Mouse (Mus musculus): ENCODE data around the gene Abcf1.

- no peak for TF ChIP-seq CTCF (conservative IDR thresholded peaks at IDR 0.05 in 1 of 2, IDR thresholded peaks at IDR 0.05 in 1 of 2; ENCODE audit: low read depth in 2 of 2, low read length in 2 of 2)
- no peak for TF ChIP-seq MAFK (IDR thresholded peaks at IDR 0.05; ENCODE audit: insufficient replicate concordance, low read length)
- TF ChIP-seq POLR2A (IDR thresholded peaks at IDR 0.05; ENCODE audit: low read depth, low read length): peak; percentile 71
- TF ChIP-seq RCOR1 (conservative IDR thresholded peaks at IDR 0.05; ENCODE audit: low read depth, low read length): no peak
- TF ChIP-seq SIN3A (IDR thresholded peaks at IDR 0.05; ENCODE audit: low read length): peak; percentile 91
- no peak for TF ChIP-seq EP300 (IDR thresholded peaks at IDR 0.05; ENCODE audit: low read length)
- TF ChIP-seq TCF12 (IDR thresholded peaks at IDR 0.05; ENCODE audit: low read depth, low read length): peak; percentile 54; the same call in 1 of the 2 replicates
- no peak; the same call in 1 of the 2 replicates for TF ChIP-seq IRF4 (IDR thresholded peaks at IDR 0.05; ENCODE audit: low read depth, low read length)
- TF ChIP-seq ZMIZ1 (IDR thresholded peaks at IDR 0.05; ENCODE audit: low read depth, low read length): peak; percentile 70; the same call in 1 of the 2 replicates
- no peak for TF ChIP-seq GABPA (IDR thresholded peaks at IDR 0.05; ENCODE audit: insufficient replicate concordance, low read depth, low read length)
These were observed 50.4 kb downstream of the Abcf1 start for GRCm38 (mm10) chr17:35919060-35919715.
